Mouse (Mus musculus) layer of hippocampus, postnatal 36 days (tissue): ENCODE measurements around the gene Serpine2. TPM values are rescaled to one million over a fixed set of nuclear protein-coding genes. Genes with fewer than 3 reads are reported as not detected.

ENCODE experiments used
- DNase-seq, 2 experiments: peaks; one replicate each; pipeline ENCODE4 v3.0.0; 2022
- total RNA-seq, 2 experiments: library from RNA; stranded (reverse); gene quantifications; 2 replicates each; pipeline ENCODE4 v1.2.3; 2021

Gene Serpine2
- 100 to 1,000 TPM; 129 to 137 TPM for total RNA-seq

DNA sequence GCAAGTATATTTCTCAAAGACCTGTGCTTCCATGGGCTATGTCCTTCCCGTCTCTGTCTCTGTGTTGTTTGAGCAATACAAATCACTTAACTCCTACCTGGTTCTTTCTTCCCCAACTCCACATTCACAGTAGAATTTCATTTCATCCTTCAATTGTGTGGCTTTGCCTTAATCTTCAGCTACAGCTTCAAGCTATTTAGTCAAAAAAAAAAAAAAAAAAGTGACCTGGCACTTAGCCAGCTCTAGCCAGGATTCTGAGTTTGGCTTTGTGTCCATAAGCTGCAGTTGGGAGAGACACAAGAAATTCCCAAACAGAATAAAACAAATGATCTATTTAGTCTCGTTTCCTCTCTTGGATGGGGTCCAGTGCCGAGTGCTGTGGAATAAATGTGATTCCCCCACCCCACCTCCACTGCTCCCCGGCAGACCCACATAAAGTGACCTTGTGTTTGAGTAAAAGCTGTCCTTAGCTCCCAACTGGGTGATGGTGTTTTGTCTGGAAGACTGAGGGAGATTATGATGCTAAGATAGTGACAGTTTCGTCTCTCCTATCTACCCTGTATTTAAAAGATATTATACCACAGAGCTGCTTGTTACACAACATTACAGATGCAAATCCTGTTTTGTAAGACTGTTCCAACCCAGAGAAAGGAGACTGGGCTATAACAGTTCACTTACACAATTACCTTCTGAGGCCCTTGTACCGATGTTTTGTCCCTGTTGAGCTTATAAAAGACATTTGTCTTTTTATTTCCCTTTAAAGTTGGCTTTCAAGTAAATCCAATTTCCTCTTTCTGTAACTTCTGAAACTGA, at the start of gene Serpine2:
Gene Serpine2 (minus strand): TSS at position 51 of the 813 bp plus-strand sequence.
- peak; percentile 16 to 19 for DNase-seq

DNA sequence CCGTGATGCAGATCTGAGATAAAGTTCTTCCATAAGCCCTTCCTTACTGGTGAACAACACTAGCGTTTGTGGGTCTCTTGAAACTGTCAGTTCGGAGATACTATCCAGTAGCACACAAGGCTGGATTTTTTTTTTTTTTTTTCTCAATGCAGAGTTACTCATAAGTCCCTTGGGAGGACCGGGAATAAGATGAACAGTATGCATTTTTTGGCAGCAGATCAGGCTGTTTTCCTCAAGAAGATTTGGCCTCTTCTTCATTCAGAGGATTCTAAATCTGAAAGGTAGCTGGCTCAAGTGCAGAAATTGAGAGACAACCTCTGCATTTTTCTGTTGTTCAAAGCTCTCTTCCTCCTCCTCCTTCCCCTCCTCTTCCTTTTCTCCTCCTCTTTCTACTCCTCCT, 46.8 kb upstream of the Serpine2 start:
- DNase-seq: no peak

DNA sequence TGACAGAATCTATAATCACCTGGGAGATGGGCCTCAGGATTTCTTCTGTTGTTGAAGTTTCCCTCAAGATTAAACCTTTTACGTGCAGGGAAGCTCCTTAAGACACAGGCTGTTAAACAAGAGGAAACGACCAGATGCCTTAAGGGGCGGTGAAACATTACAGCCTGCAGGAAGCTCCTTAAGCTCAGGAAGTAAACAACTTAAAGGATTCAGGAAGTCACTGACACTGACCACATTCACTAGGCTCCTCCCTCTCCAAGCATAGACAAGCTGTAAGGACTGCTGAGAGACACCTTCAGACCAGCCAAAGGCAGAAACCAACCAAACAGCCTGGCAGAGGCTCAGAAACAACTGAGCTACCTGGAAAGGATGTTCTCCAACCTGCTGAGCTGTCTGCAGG, 44.3 kb upstream of the Serpine2 start:
- no peak for DNase-seq

DNA sequence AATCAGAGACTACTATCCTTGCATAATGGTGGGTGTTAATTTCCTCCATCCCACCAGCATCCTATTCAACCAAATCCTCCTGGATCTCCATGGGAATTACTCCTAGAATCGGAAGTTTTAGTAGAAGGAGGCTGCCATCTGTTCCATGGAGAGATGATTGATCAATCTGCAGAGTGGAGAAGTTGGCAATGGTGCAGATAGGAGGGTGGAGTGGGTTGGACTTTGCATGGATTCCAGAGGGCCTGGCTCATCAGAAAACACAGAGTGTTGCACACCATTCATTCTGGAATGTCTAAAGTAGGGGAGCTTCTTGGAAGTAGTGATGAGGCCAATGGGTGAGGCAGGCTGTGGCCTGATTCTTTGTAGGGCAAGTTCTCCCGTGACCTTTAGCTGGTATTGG, 41.9 kb upstream of the Serpine2 start:
- peak; percentile 33 to 60 for DNase-seq

DNA sequence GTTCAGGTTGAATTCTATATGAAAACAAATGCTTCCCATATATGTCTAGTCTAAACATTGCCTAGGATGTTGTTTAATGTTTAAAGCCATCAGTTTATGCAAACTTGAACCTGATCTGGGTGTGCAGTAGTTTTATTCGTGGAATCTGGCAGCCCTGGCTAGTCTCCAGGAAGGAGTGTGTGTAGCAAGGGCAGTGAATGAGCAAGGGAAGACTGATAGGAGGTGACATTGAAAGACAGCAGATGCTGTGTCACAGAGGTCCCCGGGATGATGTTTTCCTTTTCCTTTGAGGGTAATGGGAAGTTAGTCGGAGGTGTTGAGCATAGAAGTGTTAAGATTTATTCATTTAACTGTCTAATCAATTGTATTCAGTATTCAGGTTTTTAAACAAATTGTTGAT, 21.7 kb upstream of the Serpine2 start:
- DNase-seq: no peak

DNA sequence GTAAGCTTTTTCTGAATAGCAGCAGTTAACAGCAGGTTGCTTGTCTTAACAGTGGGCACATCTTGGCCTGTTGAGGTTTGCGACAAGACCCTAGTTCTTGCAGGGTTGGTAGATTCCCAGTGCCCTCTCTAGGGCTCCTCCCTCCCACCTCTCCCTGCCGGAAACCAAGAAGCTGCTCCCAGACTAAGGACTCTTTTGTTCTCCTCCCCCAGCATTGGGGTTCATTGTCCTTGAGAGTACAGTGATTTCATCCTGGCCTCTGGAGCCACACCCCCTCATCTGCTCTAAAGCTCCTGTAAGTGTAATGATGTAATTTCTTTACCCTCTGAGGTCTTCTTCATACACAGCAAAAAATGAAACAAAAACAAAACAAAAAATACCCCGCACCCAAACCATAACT, 13.8 kb upstream of the Serpine2 start:
- no peak for DNase-seq

DNA sequence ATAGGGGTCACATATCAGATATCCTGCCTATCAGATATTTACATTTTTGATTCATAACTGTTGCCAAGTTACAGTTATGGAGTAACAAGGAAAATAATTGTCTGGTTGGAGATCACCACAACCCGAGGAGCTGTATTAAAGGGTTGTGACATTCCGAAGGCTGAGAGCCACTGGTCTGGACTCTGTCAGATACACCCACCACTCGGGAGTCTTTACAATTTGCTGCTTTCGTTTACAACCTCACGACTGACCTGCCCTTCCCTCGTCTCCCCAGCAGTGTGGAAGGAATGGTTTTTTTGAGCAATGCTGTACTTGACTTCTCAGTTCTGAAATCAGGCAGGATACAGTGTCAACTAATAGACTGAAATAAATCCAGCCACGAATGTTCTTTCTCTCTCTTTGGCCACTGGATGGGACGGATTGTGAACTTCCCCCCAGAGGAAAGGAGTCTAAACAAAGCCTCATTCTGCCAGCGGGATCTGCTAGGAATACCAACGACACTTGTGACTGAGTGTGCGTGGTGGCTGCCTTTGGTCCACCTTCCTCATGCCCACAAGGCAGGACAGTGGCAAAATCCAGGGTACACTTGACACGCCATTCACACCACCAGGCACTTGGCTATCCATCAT, 455 bp downstream of the Serpine2 start:
- peak; percentile 4 to 11 for DNase-seq

DNA sequence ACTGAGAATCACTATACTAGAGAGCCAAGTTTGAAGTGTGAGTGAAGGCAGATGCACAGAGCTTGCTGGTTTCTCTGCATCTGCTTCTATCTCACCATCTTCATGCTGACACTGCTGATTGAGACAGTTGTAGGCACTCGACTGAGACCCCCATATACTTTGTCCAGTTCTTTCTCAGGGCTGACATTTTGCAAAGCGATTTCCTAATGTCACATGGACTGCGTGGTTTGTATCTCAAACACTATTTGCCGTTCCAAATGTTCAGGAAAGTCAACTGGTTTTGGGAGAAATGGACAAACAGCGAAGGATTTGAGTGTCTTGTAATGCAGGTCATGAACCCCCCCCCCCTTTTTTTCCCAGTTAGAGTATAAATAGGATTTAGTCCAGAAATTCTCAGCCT, 1.0 kb downstream of the Serpine2 start:
- DNase-seq: no peak

DNA sequence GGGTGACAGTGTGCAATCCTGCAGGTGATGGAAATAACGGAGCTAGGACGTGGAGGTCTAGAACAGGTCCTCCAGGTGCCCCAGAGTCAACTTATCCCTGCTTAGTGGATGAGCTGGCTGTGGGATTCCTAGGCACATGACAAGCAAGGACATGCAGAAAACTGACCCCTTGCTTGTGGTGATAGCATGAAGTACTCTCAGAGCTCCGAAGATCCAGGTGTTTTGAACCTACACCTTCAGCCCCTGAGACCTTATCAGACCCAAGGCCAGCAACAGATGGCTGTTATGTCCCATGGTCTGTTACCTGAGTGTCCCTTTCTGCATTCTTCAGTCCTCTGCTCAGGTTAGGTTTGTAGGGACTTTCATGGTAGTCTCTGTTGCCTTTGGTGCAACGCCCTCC, 2.0 kb downstream of the Serpine2 start:
- DNase-seq: no peak

DNA sequence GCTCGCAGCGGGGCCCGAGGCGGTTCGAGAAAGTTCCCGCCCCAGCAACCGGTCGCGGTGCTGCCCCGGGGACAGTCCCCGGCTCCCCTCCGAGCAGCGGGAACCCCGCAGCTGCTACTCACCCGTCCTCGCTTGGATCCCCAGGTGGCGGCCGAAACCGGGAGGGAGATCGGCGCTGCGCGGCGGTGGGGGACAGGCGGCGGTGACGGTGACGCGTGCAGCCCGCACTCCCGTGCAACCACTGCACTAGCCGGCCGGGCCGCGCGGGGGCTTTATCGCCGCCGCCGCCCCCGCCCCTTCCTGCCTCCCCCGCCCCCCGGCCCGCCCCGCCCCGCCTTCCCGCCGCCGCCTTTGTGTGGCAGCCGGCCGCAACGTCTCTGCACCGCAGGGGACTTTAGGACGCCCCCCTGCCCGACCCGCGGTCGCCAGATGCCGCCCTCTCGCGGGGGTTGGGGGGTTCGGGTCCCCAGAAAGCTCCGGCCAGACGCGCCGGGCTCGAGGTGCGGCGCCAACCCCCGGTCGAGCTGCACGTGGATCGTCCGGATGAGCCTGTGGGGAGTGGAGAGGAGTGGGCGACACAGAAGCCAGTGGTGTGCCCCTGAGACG, 2.5 kb downstream of the Serpine2 start:
- DNase-seq: peak; percentile 11 to 17

DNA sequence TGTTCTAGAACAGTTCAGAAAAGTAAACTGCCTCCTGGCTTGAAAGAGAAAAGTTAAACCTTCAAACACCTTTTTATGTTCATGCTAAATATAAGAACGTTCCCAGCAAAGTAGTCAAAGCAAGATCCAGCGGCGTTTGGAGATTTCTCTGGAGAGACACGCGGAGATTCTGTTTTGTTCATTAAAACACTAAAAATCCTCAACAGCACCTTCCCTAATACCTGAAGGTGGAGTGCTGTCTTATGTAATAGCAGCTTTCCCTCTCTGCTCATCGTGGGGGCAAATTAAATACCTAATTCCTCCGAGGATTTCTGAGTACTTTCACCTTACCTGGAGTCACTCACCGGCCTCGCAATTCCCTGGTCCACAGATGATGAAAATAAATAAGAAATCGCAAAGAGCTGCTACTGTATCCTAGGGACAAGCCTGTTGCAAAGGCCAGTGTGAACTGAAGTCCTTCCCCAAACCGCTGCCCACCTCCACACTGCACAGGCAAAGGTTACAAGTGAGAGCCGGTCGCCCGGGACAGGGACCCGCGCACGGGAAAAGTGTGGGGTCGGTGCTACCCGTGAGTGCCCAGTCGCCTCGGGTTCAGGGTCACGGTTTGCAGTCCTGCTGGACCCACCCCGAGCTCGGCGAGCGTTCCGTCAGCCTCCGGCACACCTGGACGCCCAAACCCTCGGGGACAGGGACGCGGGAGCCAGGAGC, 3.1 kb downstream of the Serpine2 start:
- no peak for DNase-seq

DNA sequence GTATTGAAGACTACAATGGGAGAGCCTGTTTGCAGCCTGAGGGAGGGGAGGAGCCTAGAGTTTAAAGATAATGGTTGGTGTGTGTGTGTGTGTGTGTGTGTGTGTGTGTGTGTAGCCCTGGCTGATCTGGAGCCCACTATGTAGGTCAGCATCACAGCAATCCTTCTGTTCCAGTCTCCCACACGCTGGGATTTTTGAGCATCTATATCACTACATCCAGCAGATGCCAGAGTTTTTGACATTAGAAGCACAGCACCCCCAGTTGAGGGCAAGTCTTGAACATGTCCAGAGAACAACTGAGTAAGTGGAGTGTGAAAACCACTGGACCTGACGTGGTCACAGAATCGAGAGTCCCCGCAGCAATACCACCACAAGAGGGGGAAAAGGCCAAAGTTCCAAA, 4.2 kb downstream of the Serpine2 start:
- no peak for DNase-seq

DNA sequence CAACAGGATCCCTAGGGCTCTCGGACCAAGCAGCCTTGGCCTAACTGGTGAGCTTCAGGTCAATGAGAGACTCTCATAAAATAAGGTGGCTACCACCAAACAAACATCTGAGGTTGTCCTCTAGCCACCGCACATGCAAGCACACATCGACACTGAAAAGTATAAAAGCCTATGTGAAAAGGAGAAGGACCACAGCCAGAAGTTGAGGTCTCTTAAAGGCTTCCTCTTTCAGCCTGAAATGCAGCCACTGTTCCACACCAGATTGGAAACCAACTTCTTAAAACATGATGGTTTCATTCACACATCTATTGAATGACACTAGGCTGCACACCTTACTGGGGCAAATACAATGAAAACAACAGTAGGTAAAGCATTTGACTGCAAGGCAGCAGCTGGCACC, 7.5 kb downstream of the Serpine2 start:
- no peak for DNase-seq

DNA sequence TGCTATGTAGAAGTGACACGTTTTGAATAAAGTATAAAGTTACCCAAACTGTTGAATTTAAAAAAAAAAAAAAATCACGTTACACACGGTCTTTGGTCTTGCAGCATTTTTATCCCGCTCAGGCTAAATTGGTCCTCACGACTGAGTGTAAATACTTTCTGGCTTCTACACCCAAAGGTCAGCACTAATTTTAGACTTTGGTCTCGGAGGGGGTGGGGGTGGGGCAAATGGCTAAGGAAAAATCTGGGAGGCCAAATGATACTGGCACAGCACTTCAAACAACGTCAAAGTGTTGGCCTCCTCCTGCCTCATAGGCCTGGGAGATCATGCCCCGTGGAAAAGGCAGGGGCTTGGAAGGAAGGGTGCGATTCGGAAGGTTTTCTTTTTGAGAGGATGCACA, 10.6 kb downstream of the Serpine2 start:
- DNase-seq: no peak

DNA sequence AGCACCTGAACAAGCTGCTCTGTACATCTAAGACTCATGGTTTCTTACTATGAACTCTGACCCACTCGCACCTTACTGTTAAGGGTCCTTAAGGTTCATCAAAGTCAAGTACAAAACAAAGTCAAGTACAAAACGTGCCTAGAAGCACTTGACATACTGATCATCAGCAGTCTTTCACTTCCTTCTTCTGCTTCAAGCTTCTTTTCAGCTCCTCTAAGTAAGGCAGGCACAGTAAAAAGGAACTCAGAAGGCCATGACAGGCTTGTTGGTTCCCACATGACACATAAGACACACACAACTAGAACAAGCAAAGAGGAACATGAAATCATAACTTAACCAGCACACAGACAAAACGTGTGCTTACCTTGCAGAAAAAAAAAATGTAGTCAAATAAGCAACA, 12.3 kb downstream of the Serpine2 start:
- DNase-seq: no peak

DNA sequence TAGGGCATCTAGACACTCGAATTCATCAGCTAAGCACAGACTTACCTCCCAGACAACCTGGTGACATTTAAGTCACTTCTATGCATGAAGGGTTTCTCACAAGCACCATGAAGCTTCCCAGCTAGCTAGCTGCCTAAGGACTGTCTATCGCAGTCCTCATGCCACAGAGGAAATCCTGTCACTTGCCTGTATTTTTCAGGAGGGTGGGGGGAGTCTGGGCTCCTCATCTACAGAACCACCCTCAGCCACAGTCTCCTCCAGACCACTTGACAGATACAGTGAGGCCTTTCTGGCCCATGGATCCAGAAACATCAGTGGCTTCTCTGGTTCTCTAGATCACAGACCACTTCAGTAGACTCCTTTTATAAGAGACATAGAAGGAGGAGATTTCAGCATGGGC, 14.1 kb downstream of the Serpine2 start:
- no peak for DNase-seq

DNA sequence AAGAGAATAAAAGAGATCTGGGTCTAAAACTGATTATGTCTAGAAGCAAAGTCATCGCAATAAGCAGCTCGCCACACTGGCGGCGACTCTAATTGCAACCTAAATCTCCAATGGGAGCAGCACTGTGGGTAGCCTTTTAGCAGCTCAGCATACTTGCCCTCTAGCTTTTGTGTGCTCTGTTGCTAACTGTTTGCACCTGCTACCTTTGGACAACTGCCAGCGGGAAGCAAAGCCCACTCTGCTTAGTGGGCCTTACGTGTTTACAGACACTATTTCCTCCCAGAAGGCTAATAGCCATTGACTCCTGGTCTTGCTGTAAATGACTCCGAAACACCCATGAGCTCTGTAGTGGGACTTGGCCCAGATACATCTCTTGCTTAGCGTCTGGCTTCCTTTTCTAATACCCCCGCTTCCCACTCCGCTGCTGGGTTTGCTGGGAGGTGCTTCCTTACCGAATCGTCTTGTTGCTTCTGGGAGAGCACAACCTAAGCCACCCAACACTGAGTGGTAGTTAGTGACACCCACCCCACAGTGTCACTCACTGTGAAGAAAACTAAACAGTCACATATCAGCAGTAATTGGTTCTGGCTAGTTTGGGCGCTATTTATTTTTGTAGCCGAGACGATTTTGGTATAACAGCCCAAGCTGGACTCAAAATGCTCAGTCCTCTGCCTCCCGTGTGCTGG, 28.1 kb downstream of the Serpine2 start:
- DNase-seq: no peak

DNA sequence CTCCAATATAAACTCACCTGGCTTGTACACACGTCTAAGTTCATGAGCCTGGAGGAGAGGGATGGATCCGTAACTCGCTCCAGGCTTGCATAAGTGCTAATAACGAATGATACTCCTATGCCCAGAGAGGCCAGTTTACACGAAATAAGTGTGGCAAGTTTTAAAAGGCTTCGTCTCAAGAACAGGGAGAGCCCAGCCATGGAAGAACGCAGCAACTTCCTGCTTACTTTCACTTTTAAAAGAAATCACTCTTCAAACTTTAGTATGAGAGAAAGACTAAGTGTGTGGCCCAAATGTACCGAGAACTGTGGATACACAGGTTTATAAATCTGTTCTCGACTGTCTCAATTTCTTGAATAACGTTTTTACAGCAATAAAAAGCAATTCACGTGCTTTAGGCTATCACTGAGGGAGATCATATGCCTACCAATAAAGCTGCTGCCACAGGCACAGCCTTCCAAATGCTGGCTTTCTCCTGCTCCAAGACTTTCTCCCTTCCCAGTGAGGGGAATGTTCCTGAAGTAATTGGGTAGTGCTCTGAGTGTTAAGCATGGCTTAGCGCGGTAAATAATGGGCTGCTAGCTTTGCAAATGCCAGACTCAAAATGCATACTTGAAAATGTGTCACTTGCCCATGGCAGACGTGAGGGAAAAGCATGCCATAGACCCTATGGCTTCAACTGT, 36.9 kb downstream of the Serpine2 start:
- no peak for DNase-seq

DNA sequence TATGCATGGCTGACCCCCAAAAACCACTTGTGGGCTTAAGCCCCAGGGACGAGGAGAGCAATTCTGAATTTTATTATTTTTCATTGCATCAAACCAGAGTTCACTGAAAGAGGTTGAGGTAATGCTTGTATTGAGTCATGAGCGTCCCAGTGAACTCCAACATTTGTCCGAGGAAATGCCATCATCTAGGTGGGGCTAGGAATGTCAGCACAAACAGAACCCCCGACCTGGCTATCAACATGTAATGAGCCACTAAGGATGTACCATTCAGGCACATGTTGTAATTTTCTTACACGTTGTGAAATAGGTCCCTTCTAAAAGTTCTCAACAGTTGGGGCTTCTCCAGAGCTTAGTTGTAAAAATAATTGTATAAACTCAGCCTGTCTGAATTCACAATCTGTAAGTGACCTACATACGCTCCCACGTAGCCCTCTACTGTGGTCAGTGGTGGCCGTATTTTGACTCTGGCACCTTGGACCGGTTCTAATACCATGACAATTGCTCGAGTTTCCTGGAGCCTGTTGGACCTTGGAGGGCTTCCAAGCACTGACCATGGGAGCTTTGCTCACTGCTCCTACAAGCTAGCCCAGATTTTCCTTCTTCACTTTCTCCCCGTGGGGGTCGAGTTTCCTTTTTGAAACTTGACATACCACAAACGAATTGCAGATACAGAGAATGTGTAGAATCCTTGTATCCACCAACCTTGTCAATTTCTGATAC, 38.0 kb downstream of the Serpine2 start:
- DNase-seq: peak in 1 of 2 experiments; percentile 26

DNA sequence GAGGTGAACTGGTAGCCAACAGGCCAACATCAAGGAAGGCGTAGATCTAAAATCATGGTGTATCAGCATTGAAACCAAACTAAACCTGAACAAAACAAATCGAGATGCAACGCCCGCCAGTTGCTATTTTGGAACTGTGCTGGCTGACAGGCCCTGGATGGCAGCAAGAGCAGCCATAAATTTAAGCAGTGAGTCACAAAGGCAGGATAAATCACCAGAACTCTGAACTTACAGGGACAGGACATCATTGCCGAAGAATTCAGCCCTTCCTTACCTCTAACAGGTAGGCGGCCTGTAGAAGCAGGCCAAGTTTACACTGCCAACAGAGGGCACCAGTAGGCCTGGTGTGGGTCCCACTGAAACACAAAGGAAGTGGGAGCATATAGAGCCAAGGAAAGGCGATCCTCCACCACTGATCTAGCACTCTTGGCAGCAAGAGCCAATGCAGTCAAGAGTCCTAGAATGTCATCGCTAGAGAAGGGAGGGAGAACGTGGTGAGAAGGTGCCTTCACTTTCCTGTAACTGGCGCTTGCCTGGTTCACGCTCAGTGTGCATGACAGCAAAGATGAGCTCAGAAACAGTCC, 41.6 kb downstream of the Serpine2 start:
- DNase-seq: no peak

DNA sequence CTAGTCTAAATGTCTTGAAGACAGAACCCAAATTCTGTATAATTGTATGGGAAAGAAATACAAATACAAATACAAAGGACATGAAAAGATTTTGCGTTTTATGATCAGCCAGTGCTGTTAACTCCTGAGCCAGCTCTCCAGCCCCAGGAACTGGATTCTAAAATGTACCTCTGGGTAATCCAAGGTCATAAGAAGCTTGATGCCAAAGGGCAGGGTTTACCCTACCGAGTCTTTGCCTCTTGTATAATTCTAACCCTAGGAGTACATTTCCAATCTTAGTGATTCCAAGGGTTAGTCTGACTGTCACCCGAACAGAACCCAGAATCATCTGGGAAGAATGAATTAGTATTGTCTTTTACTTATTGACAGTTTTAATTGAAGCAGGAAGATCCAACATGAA, 45.5 kb downstream of the Serpine2 start:
- DNase-seq: no peak
